Mouse (Mus musculus): ENCODE results near the gene Luc7l. TPM values are rescaled to one million over a fixed set of nuclear protein-coding genes. Genes with fewer than 3 reads are reported as not detected.

The Luc7l gene
- 106 TPM for total RNA-seq (2023)

DNA sequence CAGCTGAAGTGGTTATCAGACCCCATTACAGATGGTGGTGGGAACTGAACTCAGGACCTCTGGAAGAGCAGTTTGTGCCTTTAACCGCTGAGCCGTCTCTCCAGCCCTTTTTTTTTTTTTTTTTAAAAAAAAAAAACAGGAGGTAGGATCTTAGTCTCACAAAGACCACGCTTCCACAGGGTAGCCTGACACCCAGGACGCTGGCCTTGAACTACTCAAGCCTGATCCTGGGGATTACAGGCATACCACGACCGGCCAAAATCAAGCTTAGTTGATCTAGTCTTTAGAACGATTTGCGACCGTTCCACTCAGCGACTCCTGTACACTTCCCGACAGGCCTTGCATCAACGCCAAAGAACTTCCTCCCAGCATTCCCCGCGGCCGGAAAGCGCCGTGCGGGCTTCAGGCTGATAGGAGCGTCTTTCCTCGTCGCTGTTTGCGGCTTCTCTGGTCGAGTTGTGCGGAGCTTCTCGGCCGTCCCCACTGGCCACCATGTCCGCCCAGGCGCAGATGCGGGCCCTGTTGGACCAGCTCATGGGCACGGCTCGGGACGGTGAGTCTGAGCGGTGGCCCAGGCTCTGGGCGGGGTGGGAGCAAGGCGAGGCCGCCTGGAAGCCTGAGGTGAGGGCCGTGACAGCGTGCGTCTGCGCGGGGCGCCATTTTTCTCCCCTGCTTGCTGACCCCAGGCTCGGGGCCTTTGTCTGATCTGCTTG, at the start of gene Luc7l:
Luc7l (plus strand) TSS at position 358 of the 713 bp plus-strand sequence.

DNA sequence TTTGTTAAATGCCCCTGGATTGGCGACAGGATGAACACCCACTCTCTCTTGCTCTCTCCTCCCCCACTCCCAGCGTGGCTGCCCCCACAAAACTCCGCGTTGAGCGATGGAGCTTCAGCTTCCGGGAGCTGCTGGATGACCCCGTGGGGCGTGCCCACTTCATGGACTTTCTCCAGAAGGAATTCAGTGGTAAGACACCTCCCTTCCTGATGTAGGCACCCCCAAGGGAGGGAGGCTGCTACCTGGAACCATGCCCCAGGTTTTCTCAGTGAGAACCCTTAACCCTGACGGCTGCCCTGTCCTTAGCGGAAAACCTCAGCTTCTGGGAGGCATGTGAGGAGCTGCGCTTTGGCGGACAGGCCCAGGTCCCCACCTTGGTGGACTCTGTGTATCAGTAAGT, 45.0 kb upstream of the Luc7l start, which contains the start of gene Arhgdig:
Arhgdig (minus strand) TSS at position 101 of the 400 bp plus-strand sequence.

DNA sequence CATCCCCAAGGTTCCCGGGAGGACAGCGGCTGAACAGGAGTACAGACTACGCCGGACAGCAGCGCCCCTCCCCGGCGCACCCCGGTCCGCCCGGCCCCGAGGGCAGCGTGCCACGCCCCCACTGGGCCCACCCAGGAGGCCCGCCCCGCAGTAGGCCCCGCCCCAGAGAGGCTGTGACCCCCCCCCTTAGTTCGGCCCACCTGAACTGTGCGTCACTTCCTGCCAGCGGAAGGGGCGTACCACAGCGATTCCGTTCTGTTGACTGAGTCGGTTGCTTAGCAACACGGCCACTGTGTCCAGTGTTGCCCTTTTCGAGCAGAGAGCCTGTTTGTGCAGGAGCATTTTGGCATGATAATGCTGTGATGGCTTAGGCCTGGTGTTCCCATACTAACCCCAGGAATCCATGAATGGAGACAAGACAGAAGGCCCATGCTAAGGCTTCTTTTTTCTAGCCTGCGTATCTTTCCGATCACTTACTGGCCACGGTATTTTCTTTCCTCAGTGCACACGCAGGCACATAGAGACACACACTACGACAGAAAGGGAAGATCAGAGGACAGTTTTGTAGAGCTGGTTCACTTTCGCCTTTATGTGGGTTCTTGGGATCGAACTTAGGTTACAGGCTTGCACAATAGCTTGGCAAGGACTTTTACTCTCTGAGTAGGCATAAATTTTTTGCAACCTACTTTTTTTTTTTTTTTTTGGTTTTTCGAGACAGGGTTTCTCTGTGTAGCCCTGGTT, 8.4 kb upstream of the Luc7l start, which contains the start of gene Fam234a:
Fam234a (minus strand) TSS at position 142 of the 741 bp plus-strand sequence.

Other genes starting within 250 kb of the Luc7l start
- 13.4 TPM for gene Rab11fip3, start 183.3 kb upstream of the Luc7l start, total RNA-seq (2023)
- gene Decr2, start 162.6 kb upstream of the Luc7l start, total RNA-seq (2023) = 3.7 TPM
- 3.5 TPM for gene Nme4, start 157.3 kb upstream of the Luc7l start, total RNA-seq (2023)
- gene Tmem8, start 139.6 kb upstream of the Luc7l start, total RNA-seq (2023) = 20.9 TPM
- gene Mrpl28, start 129.4 kb upstream of the Luc7l start, total RNA-seq (2023) = 44.1 TPM
- 114 TPM for gene Axin1, start 114.2 kb upstream of the Luc7l start, total RNA-seq (2023)
- gene Pdia2, start 53.8 kb upstream of the Luc7l start, total RNA-seq (2023) = 0.89 TPM
- gene Rgs11, start 49.9 kb upstream of the Luc7l start, total RNA-seq (2023) = 34.2 TPM
- not detected for gene Arhgdig, start 45.1 kb upstream of the Luc7l start, total RNA-seq (2023)
- gene Fam234a, start 8.7 kb upstream of the Luc7l start, total RNA-seq (2023) = 44.4 TPM
- 0.46 TPM for gene Neurl1b, start 161.9 kb downstream of the Luc7l start, total RNA-seq (2023)

Measured in CD8-positive naive resting alpha-beta T cell, adult 57 days (primary cell).